Mouse (Mus musculus): ENCODE measurements around the gene Apoo. TPM values are rescaled to one million over a fixed set of nuclear protein-coding genes. Genes with fewer than 3 reads are reported as not detected.

Gene Apoo
- total and polyA plus RNA-seq, 3 experiments, result 3.5 to 93.3 (median 63.3) TPM

Small RNAs within 50 kb of the gene (microRNA-seq; reads per million reads assigned to microRNA genes)
- gene Gm44477, result 0 reads per million in 2 experiments

Other genes starting within 250 kb of the Apoo start
- 10 to 100 TPM; 19.6 to 28.6 TPM for gene Zfx, start 243.4 kb upstream of the Apoo start, total RNA-seq (2021)
- gene Zfx, start 243.4 kb upstream of the Apoo start, polyA plus RNA-seq (2012; rRNA removed), result 1.7 and 1.8 TPM in 2 replicates
- 100 to 1,000 TPM; 146 to 180 TPM for gene Eif2s3x, start 154.3 kb upstream of the Apoo start, total RNA-seq (2021)
- 20.0 and 29.9 TPM in 2 replicates for gene Eif2s3x, start 154.3 kb upstream of the Apoo start, polyA plus RNA-seq (2012; rRNA removed)
- gene Klhl15, start 132.5 kb upstream of the Apoo start, total RNA-seq (2021), result 10 to 100 TPM; 15.7 to 18.7 TPM
- 18.1 and 24.6 TPM in 2 replicates for gene Klhl15, start 132.5 kb upstream of the Apoo start, polyA plus RNA-seq (2012; rRNA removed)
- not detected for gene Fam90a1b, start 340 bp upstream of the Apoo start, total RNA-seq (2021)
- gene Fam90a1b, start 340 bp upstream of the Apoo start, polyA plus RNA-seq (2012; rRNA removed), result not detected in 2 replicates
- 100 to 1,000 TPM; 267 to 274 TPM for gene Maged1, start 175.0 kb downstream of the Apoo start, total RNA-seq (2021)
- 233 and 305 TPM in 2 replicates for gene Maged1, start 175.0 kb downstream of the Apoo start, polyA plus RNA-seq (2012; rRNA removed)

Data from adrenal gland, adult 2 months (tissue).